In genomic region chr2:32289578-32289977, GRCm38 (mm10) we compare ENCODE assay signal across 8 mouse cellular contexts. TPM values are rescaled to one million over a fixed set of nuclear protein-coding genes. Genes with fewer than 3 reads are reported as not detected.
DNase-seq lines count a peak whose midpoint lies in the region; ATAC-seq and TF ChIP-seq lines count a peak whose summit lies in the region.

No protein-coding gene starts in this region.

- H3K27ac ChIP-seq in heart, embryonic 13.5 days (replicated peaks) = no peak overlapping the region
- H3K27ac ChIP-seq in liver, postnatal 0 days (ENCODE audit: low read depth) = peak overlapping the region; percentile 84

- peaks cover 40% of the 10 kb centered on the region for H3K36me3 ChIP-seq in heart, embryonic 13.5 days
- H3K36me3 ChIP-seq in liver, postnatal 0 days (replicated peaks; ENCODE audit: insufficient read depth, low read length) = peaks cover 13% of the 10 kb centered on the region

- no peak for ATAC-seq in heart, embryonic 13.5 days (ENCODE audit: extremely low read depth, insufficient number of reproducible peaks, low FRiP score, low TSS enrichment)
- no peak for ATAC-seq in liver, postnatal 0 days
- no peak; the same call in 1 of the 2 replicates for ATAC-seq in megakaryocyte-erythroid progenitor cell, adult 5-6 weeks (replicated peaks; ENCODE audit: low FRiP score, low TSS enrichment, poor library complexity, severe bottlenecking)

- peak overlapping the region; percentile 90; the same call in 1 of the 2 replicates for H3K9ac ChIP-seq in heart, embryonic 13.5 days
- peak overlapping the region; percentile 87; the same call in 1 of the 2 replicates for H3K9ac ChIP-seq in liver, postnatal 0 days (replicated peaks)

- peak overlapping the region; percentile 91 for H3K4me2 ChIP-seq in heart, embryonic 13.5 days
- peak overlapping the region; percentile 95 for H3K4me2 ChIP-seq in liver, postnatal 0 days (ENCODE audit: low read depth, low read length)

- TF ChIP-seq POLR2A in lung, adult 2 months (IDR thresholded peaks at IDR 0.05; ENCODE audit: borderline replicate concordance, extremely low read depth, low read depth, low read length) = no peak

- H3K27me3 ChIP-seq in heart, embryonic 13.5 days (replicated peaks) = no peaks in the 10 kb centered on the region
- H3K27me3 ChIP-seq in liver, postnatal 0 days (ENCODE audit: insufficient read depth, low read length) = no peaks in the 10 kb centered on the region

- H3K4me1 ChIP-seq in lung, adult 2 months (ENCODE audit: control insufficient read depth, insufficient read depth, low read length) = peaks cover 16% of the 10 kb centered on the region
- peaks cover 36% of the 10 kb centered on the region for H3K4me1 ChIP-seq in heart, embryonic 13.5 days
- H3K4me1 ChIP-seq in liver, postnatal 0 days (ENCODE audit: insufficient read depth) = peaks cover 26% of the 10 kb centered on the region

- no peak for TF ChIP-seq EP300 in liver, postnatal 0 days (IDR thresholded peaks at IDR 0.05; ENCODE audit: low read depth)

- H3K4me3 ChIP-seq in lung, adult 2 months (replicated peaks; ENCODE audit: extremely low read depth, low read depth, low read length) = peak overlapping the region; percentile 6
- peak overlapping the region; percentile 93 for H3K4me3 ChIP-seq in heart, embryonic 13.5 days
- peak overlapping the region; percentile 90; the same call in 1 of the 2 replicates for H3K4me3 ChIP-seq in liver, postnatal 0 days (ENCODE audit: low read depth, low read length)

- no peaks in the 10 kb centered on the region for H3K9me3 ChIP-seq in heart, embryonic 13.5 days
- no peaks in the 10 kb centered on the region for H3K9me3 ChIP-seq in liver, postnatal 0 days (ENCODE audit: low read length)

- no peak for DNase-seq in lung, adult 2 months
- no peak for DNase-seq in lung, adult 18-20 months
- peak; percentile 75 for DNase-seq in adipocyte (ENCODE audit: low spot score)
- peak; percentile 15 for DNase-seq in liver, postnatal 0 days
- DNase-seq in ovary, postnatal 14 days (ENCODE audit: low spot score) = no peak
- no peak for DNase-seq in spleen, postnatal 14 days (ENCODE audit: low spot score in 2 of 2)

- no peak for TF ChIP-seq CTCF in lung, adult 2 months (IDR thresholded peaks at IDR 0.05; ENCODE audit: insufficient read depth, low read length)
- TF ChIP-seq CTCF in liver, postnatal 0 days (IDR thresholded peaks at IDR 0.05; ENCODE audit: low read depth) = peak; percentile 77

RNA-seq across cellular contexts. Expression of gene Swi5, which starts 1.7 kb away (rescaled TPM):
- 110 and 135 TPM in 2 replicates for polyA plus RNA-seq in lung, adult 2 months (2012; rRNA removed)
- polyA plus RNA-seq in heart, embryonic 13.5 days (2015; fragmentation: Nextera tagmentation; extraction: Ambion mirVana) = 286 and 336 TPM in 2 replicates
- 188 and 209 TPM in 2 replicates for polyA plus RNA-seq in liver, postnatal 0 days (2015; fragmentation: Nextera tagmentation; extraction: Ambion mirVana)
- total RNA-seq in megakaryocyte-erythroid progenitor cell, adult 5-6 weeks (2014; fragmentation: Nextera tagmentation) = 309 and 320 TPM in 2 replicates
- total RNA-seq in megakaryocyte-erythroid progenitor cell, adult 5-6 weeks (2017) = 438 and 550 TPM in 2 replicates

RNA-seq across cellular contexts. Expression of gene Golga2, which starts 2.4 kb away (rescaled TPM):
- polyA plus RNA-seq in lung, adult 2 months (2012; rRNA removed) = 34.8 and 45.0 TPM in 2 replicates
- 22.0 and 22.2 TPM in 2 replicates for polyA plus RNA-seq in heart, embryonic 13.5 days (2015; fragmentation: Nextera tagmentation; extraction: Ambion mirVana)
- polyA plus RNA-seq in liver, postnatal 0 days (2015; fragmentation: Nextera tagmentation; extraction: Ambion mirVana) = 5.8 and 7.0 TPM in 2 replicates
- total RNA-seq in megakaryocyte-erythroid progenitor cell, adult 5-6 weeks (2014; fragmentation: Nextera tagmentation) = 34.8 and 39.0 TPM in 2 replicates
- 41.6 and 44.5 TPM in 2 replicates for total RNA-seq in megakaryocyte-erythroid progenitor cell, adult 5-6 weeks (2017)

RNA-seq across cellular contexts. Expression of gene Uck1, which starts 29.6 kb away (rescaled TPM):
- polyA plus RNA-seq in lung, adult 2 months (2012; rRNA removed) = 62.8 and 65.4 TPM in 2 replicates
- polyA plus RNA-seq in heart, embryonic 13.5 days (2015; fragmentation: Nextera tagmentation; extraction: Ambion mirVana) = 44.8 and 45.3 TPM in 2 replicates
- 26.9 and 33.3 TPM in 2 replicates for polyA plus RNA-seq in liver, postnatal 0 days (2015; fragmentation: Nextera tagmentation; extraction: Ambion mirVana)
- total RNA-seq in megakaryocyte-erythroid progenitor cell, adult 5-6 weeks (2014; fragmentation: Nextera tagmentation) = 47.2 and 72.7 TPM in 2 replicates
- total RNA-seq in megakaryocyte-erythroid progenitor cell, adult 5-6 weeks (2017) = 21.5 and 21.9 TPM in 2 replicates

RNA-seq across cellular contexts. Expression of gene Pomt1, which starts 53.2 kb away (rescaled TPM):
- polyA plus RNA-seq in lung, adult 2 months (2012; rRNA removed) = 17.9 and 21.8 TPM in 2 replicates
- 16.0 and 18.8 TPM in 2 replicates for polyA plus RNA-seq in heart, embryonic 13.5 days (2015; fragmentation: Nextera tagmentation; extraction: Ambion mirVana)
- 6.3 and 6.4 TPM in 2 replicates for polyA plus RNA-seq in liver, postnatal 0 days (2015; fragmentation: Nextera tagmentation; extraction: Ambion mirVana)
- total RNA-seq in megakaryocyte-erythroid progenitor cell, adult 5-6 weeks (2014; fragmentation: Nextera tagmentation) = 57.6 and 57.7 TPM in 2 replicates
- 27.4 and 29.8 TPM in 2 replicates for total RNA-seq in megakaryocyte-erythroid progenitor cell, adult 5-6 weeks (2017)

Comparison
In these comparisons a context has a peak if more than half of its experiments do, and no peak if none do; other contexts are left out.
1. DNase-seq: peak in adipocyte (single experiment) and liver, postnatal 0 days (single experiment); none in lung, adult 2 months (single experiment), lung, adult 18-20 months (0 of 2), ovary, postnatal 14 days (single experiment) and spleen, postnatal 14 days (0 of 2).
2. H3K4me3 ChIP-seq: peak in every context shown above with its lines; median percentile 93 in heart, embryonic 13.5 days; 90 in liver, postnatal 0 days; 6 in lung, adult 2 months.